Mouse (Mus musculus) c-Kit-positive CD71-positive TER-119-positive erythroid progenitor cells, embryonic 14.5 days (primary cell): Measurements from ENCODE around the gene Eif4a1.
A peak's percentile ranks its signal among the peaks of the same experiment; 100 is the strongest.

Experiments
- DNase-seq: peaks from one replicate; pipeline ENCODE4 v3.0.0-alpha.2; 2013; ENCODE audit warnings: low spot score

The Eif4a1 gene

GRCm38 (mm10) chr11:69679144-69679543, 6.9 kb upstream of the Eif4a1 start:
- DNase-seq, result no peak

- DNase-seq, result no peak
Observed at GRCm38 (mm10) chr11:69671726-69672124, 498 bp downstream of the Eif4a1 start.

- peak; percentile 89 for DNase-seq
Observed at GRCm38 (mm10) chr11:69670786-69671725, 1.2 kb downstream of the Eif4a1 start.

- DNase-seq, result no peak
Observed at GRCm38 (mm10) chr11:69666665-69667005, 5.6 kb downstream of the Eif4a1 start.

GRCm38 (mm10) chr11:69665961-69666664, 6.1 kb downstream of the Eif4a1 start, which contains the start of gene Cd68:
TSS of gene Cd68 (minus strand) at chr11:69666153.
- peak; percentile 60 for DNase-seq

- no peak for DNase-seq
Observed at GRCm38 (mm10) chr11:69665457-69665960, 6.7 kb downstream of the Eif4a1 start.

GRCm38 (mm10) chr11:69664841-69665240, 7.4 kb downstream of the Eif4a1 start:
- no peak for DNase-seq

- DNase-seq, result no peak
Observed at GRCm38 (mm10) chr11:69663795-69664194, 8.4 kb downstream of the Eif4a1 start.

- no peak for DNase-seq
Observed at GRCm38 (mm10) chr11:69662967-69663671, 9.1 kb downstream of the Eif4a1 start.

- DNase-seq, result peak; percentile 91
Observed at GRCm38 (mm10) chr11:69662213-69662966, 9.8 kb downstream of the Eif4a1 start, which contains the start of gene Mpdu1. TSS of gene Mpdu1 (minus strand) at chr11:69662642.

- DNase-seq, result peak; percentile 46
Observed at GRCm38 (mm10) chr11:69661221-69661881, 10.9 kb downstream of the Eif4a1 start.

- DNase-seq, result no peak
Observed at GRCm38 (mm10) chr11:69657462-69657881, 14.8 kb downstream of the Eif4a1 start.

- peak; percentile 70 for DNase-seq
Observed at GRCm38 (mm10) chr11:69656617-69657461, 15.4 kb downstream of the Eif4a1 start.

- DNase-seq, result no peak
Observed at GRCm38 (mm10) chr11:69656065-69656455, 16.2 kb downstream of the Eif4a1 start.

- DNase-seq, result peak; percentile 58
Observed at GRCm38 (mm10) chr11:69655264-69656064, 16.8 kb downstream of the Eif4a1 start, which contains the start of gene Sox15. TSS of gene Sox15 (plus strand) at chr11:69655314.

- no peak for DNase-seq
Observed at GRCm38 (mm10) chr11:69654760-69655159, 17.5 kb downstream of the Eif4a1 start.

- DNase-seq, result no peak
Observed at GRCm38 (mm10) chr11:69653399-69653798, 18.8 kb downstream of the Eif4a1 start.

- no peak for DNase-seq
Observed at GRCm38 (mm10) chr11:69645860-69646259, 26.4 kb downstream of the Eif4a1 start.

- DNase-seq, result no peak
Observed at GRCm38 (mm10) chr11:69635471-69635870, 36.8 kb downstream of the Eif4a1 start.
